Mouse (Mus musculus): ENCODE data around the gene Fbxl18. TPM values are rescaled to one million over a fixed set of nuclear protein-coding genes. Genes with fewer than 3 reads are reported as not detected.
A peak's percentile ranks its signal among the peaks of the same experiment; 100 is the strongest.
"Not testable (repeated sequence)": the region's sequence is repeated elsewhere in the genome, so short reads cannot be mapped to it uniquely, and the experiment has no call there.

Fbxl18 gene
- polyA plus RNA-seq, 1 experiment from 2014 or later: 5.9 TPM

- no peak for DNase-seq (ENCODE audit: low spot score)
Measured at GRCm38 (mm10) chr5:142874791-142875512, 20.3 kb downstream of the Fbxl18 start.

DNA sequence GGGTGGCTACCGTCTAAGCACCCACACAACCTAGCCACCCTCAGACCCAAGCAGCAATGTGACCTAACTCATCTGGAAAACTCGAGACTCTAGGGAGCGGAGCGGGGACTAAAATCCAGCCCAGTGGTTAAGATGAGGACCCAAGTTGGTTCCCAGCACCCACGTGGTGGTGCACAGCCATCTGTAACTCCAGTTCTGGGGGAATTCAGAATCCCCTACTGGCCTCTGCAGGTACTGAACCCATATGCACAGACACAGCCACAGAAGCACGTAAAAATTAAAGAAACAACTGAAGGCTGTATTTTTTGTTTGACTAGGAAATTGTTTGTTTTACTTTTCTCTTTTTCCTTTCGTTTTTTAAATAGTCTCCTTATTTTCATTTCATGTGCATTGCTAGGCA, 21.5 kb downstream of the Fbxl18 start:
- DNase-seq (ENCODE audit: low spot score): no peak

- no peak for DNase-seq (ENCODE audit: low spot score)
Measured at GRCm38 (mm10) chr5:142871765-142872164, 23.5 kb downstream of the Fbxl18 start.

GRCm38 (mm10) chr5:142869463-142869862, 25.8 kb downstream of the Fbxl18 start:
- DNase-seq (ENCODE audit: low spot score): no peak

DNA sequence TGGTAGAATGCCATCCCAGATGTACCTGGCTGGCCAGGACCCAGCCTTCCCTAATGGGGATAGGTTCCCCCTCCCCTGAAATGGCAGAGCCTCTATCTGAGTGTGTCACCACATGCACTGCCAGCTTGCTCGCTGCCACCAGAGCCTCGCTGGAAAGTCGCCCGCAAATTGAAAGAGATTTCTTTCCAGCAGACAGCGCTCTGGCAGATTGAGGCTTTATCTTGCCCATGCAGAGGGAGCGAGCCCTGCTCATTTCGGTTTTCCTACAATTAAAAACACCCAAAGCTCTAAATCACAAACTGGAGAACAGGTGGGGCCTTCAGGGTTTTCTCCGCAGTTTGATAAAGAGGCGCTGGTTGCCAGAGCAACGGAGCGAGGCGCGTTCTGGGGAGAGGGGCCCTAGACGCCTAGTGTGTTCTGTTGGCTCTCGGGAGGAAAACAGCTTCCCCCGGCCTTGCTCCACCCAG, 37.4 kb downstream of the Fbxl18 start:
- DNase-seq (ENCODE audit: low spot score): no peak

DNA sequence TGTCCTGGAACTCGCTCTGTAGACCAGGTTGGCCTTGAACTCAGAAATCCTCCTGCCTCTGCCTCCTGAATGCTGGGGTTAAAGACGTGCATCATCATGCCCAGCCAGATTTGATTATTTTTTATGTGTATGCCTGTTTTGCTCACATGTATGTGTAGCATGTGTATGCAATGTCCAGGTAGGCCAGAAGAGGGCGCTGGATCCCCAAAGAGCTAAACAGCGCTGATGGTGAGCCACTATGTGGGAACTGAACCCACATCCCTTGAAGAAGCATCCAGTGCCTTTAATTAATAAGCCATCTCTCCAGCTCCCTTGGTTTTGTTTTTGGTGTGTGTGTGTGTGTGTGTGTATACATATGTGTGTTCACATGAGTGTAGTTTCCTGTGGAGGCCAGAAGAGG, 38.8 kb downstream of the Fbxl18 start:
- no peak for DNase-seq (ENCODE audit: low spot score)

DNA sequence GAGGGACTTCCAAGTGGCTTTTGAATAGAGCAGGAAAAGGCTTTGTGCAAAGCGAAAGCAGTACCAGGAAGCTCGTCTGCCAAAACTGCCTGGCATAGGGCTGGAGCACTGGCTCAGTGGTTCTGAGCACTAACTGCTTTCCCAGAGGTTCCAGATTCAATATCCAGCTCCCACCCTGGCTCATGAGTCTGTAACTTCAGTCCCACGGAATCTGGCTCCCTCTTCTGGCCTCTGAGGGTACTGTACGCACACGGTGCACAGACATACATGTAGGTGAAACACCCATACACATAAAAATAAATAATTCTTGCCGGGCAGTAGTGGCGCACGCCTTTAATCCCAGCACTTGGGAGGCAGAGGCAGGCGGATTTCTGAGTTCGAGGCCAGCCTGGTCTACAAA, 40.3 kb downstream of the Fbxl18 start:
- peak; percentile 30 for DNase-seq (ENCODE audit: low spot score)

DNA sequence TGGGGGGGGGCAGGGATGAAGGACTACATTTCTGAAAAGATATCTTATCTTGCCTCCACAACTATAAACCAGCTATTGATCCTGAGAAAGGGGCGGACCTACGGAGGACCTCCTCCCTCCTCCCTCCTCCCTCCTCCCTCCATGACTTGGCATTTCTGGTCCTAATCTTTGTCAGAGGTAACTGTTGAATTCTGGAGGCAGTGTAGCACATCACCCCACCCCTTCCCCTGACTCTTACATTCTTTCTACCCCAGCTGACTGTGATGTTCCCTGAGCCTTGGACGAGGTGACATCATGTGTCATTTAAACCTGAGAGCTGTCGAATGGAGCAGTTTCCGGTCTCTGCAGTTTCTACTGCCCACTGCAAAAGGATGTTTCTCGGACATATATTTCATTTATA, 41.6 kb downstream of the Fbxl18 start:
- DNase-seq (ENCODE audit: low spot score): no peak

DNA sequence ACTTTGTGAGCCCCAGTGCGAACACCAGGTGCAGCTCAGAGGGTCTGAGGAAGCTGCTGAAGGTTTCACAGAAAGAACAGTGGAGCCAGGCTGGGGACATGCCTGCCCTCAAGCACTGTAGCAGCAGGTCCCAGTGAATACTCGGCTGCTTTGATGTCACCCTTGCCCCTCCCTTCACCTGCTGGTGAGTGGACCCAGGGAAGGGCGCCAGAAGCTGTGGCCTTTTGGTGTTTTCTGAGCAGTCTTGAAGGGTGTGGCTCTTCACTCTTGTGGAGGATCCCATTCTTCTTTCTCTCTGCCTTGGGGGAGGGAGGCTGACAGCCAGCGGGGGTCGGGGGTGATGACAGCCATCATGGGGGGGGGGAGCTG, 43.6 kb downstream of the Fbxl18 start:
- no peak for DNase-seq (ENCODE audit: low spot score)

- DNase-seq (ENCODE audit: low spot score): no peak
Measured at GRCm38 (mm10) chr5:142850916-142851680, 44.1 kb downstream of the Fbxl18 start.

- DNase-seq (ENCODE audit: low spot score): no peak
Measured at GRCm38 (mm10) chr5:142850476-142850875, 44.7 kb downstream of the Fbxl18 start.

DNA sequence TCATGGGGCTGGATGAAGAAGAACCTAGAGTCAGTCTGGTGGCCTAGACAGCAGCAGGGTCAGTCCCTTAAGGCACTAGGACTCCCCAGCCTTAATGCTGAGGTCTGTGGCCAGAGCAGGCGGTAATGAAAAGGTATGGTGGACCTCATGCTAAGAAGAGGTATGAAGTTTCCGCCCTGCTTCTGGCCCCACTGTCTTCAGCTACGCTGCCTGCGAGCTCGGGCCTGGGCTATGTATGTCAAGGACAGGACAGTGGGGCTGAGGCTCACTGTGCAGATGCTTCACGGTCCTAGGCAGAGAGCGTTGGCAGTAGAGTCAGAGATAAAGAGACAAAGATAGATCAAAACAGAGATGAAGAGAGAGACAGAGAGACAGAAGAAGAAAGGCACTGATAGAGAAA, 46.3 kb downstream of the Fbxl18 start:
- DNase-seq (ENCODE audit: low spot score): no peak

GRCm38 (mm10) chr5:142848149-142848548, 47.1 kb downstream of the Fbxl18 start:
- no peak for DNase-seq (ENCODE audit: low spot score)

- peak; percentile 23 for DNase-seq (ENCODE audit: low spot score)
Measured at GRCm38 (mm10) chr5:142844467-142844866, 50.8 kb downstream of the Fbxl18 start.

DNA sequence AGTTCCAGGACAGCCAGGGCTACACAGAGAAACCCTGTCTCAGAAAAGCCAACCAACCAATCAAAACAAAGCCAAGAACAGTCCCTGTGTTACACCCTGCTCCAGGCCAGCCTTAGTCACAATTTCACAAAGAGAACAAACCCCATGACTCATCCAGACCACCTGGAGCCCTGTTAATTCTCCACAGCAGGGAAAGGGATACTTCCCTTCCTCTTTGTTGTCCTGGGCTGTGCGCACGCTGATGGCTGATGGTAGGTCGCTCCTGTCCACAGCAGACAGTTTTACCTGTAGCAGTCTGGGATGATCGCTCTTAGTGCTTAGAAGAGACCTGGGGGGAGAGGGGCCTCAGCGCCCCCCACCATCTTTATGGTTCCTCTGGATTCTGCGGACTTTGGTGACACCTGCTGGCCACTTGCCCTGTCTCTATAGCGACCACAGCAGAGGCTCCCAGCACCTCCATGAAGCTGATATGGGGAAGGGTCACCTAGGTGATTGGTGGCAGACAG, 53.0 kb downstream of the Fbxl18 start:
- no peak for DNase-seq (ENCODE audit: low spot score)

DNA sequence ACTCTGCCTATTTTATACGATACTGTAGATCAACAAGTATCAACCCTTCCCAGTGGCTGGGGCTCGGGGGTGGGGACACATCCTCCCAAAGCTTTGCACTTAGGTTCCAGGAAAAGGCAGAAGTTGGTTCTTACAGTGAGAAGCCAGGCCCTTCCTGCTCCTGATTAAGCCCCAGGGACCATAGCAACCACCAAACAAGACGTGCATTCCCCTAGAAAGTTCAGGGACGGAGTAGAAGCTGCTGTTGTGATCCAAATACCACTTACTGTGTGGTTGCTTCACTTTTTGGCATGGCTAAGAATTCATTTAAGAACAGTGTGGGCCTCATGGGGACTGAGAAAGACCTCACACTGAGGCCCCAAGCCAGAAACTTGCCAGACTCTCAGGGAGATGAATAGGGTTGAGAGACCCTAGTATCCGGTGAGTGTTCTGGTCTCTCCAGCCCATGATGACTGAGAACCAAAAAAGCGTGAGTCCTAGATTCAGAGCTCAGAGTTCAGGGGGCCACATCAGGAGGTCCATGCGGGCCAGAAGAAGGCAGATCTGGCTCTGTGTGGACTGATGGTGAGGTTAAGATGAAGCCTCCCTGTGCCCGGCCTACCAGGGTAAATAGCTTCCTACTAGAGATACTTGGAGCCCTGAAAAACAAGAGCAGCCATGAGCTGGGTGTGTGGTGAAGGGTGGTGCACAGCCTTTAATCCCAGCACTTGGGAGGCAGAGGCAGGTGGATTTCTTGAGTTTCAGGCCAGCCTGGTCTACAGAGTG, 53.7 kb downstream of the Fbxl18 start:
- DNase-seq (ENCODE audit: low spot score): no peak

DNA sequence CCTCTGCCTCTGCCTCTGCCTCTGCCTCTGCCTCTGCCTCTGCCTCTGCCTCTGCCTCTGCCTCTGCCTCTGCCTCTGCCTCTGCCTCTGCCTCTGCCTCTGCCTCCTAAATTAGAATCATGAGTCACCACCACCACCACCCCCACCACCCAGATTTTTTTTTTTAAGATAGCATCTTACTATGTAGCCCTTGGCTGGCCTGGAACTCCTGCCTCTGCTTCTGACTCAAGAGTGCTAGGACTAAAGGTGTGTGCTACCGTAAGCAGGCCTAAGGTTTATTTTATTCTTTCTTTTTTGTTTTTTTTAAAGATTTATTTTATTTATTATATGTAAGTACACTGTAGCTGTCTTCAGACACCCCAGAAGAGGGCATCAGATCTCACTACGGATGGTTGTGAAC, 57.8 kb downstream of the Fbxl18 start:
- not testable (repeated sequence) for DNase-seq (ENCODE audit: low spot score)

GRCm38 (mm10) chr5:142836891-142837290, 58.3 kb downstream of the Fbxl18 start:
- no peak for DNase-seq (ENCODE audit: low spot score)

DNA sequence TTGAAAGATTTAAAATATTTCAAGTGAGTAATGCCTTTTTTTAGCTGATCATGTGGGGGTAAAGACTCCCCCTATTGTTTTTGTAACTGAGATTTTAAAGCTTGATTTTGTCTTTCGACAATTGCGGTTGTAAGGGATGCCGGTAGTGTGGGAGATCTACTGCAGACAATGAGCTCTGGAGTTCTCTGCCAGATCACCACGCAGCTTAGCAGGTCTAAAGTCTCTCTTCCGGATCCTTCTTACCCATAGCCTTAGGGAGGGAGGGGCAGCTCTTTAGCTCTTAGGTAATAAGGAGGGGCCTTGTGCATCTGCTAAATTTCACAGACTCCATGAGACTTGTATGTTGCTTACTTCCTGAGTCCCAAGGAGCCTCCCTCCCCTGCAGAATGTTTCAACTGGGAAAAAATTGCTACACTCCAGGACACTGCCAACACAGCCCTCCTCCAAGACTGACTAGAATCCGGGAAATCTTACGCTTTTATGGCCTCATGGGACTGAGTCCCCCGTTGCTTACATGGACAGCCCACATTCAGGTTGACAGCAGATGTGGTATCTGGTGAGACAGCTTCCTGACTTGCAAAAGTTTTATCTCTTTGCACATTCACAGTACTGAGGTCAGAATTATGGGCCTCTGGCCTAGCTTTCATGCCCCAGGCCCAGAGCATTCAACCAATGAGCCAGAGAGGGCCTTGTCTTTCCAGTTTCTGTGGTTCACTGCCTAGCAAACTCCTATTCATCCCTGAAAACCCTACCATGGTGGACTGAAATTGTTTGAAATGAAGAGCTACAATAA, 61.4 kb downstream of the Fbxl18 start:
- no peak for DNase-seq (ENCODE audit: low spot score)

- DNase-seq (ENCODE audit: low spot score): no peak
Measured at GRCm38 (mm10) chr5:142826131-142826530, 69.1 kb downstream of the Fbxl18 start.

GRCm38 (mm10) chr5:142825665-142826064, 69.6 kb downstream of the Fbxl18 start:
- DNase-seq (ENCODE audit: low spot score): no peak

Measured in thymus, postnatal 0 days (tissue).